Mouse (Mus musculus) kidney, postnatal 25 days (tissue): ENCODE results near the gene Defb42.

Experiments
- DNase-seq, 2 experiments: peaks; one replicate each; pipeline ENCODE4 v3.0.0; 2021; ENCODE audit warnings: mixed read lengths in 2 of 2

Defb42 gene

GRCm38 (mm10) chr14:63046691-63047090 is at the start of gene Defb42:
Gene Defb42, plus strand, starts transcription at chr14:63046991.
- no peak for DNase-seq

GRCm38 (mm10) chr14:62997777-62998176 is 49.0 kb upstream of the Defb42 start, which contains the start of gene Defb47:
Gene Defb47, plus strand, starts transcription at chr14:62998077.
- no peak for DNase-seq

- no peak for DNase-seq
These were observed 47.8 kb upstream of the Defb42 start for GRCm38 (mm10) chr14:62998977-62999376.

GRCm38 (mm10) chr14:63002588-63002987 is 44.2 kb upstream of the Defb42 start:
- DNase-seq, result no peak

GRCm38 (mm10) chr14:63011471-63011870 is 35.3 kb upstream of the Defb42 start, which contains the start of gene Defb43:
Gene Defb43, plus strand, starts transcription at chr14:63011771.
- DNase-seq, result no peak

GRCm38 (mm10) chr14:63013082-63013481 is 33.7 kb upstream of the Defb42 start:
- DNase-seq, result no peak

- DNase-seq, result no peak
These were observed 32.1 kb upstream of the Defb42 start for GRCm38 (mm10) chr14:63014667-63015066.

GRCm38 (mm10) chr14:63020524-63021156 is 26.2 kb upstream of the Defb42 start:
- DNase-seq, result no peak

- no peak for DNase-seq
These were observed 3.1 kb downstream of the Defb42 start, which contains the start of gene Defb30 for GRCm38 (mm10) chr14:63049910-63050370. Gene Defb30, minus strand, starts transcription at chr14:63049960.

GRCm38 (mm10) chr14:63050769-63051168 is 4.0 kb downstream of the Defb42 start:
- DNase-seq, result peak in 1 of 2 experiments; percentile 66

GRCm38 (mm10) chr14:63054729-63055128 is 7.9 kb downstream of the Defb42 start:
- DNase-seq, result no peak

GRCm38 (mm10) chr14:63060361-63060760 is 13.6 kb downstream of the Defb42 start:
- DNase-seq, result no peak

GRCm38 (mm10) chr14:63062184-63062583 is 15.4 kb downstream of the Defb42 start:
- DNase-seq, result no peak

GRCm38 (mm10) chr14:63065391-63065790 is 18.6 kb downstream of the Defb42 start:
- peak in 1 of 2 experiments; percentile 16 for DNase-seq

- peak; percentile 59 to 86 for DNase-seq
These were observed 20.0 kb downstream of the Defb42 start for GRCm38 (mm10) chr14:63066630-63067310.

- DNase-seq, result no peak
These were observed 20.9 kb downstream of the Defb42 start for GRCm38 (mm10) chr14:63067708-63068107.
